Mouse (Mus musculus): ENCODE measurements at regions not wholly inside any gene's neighbourhood (a gene's known extent, or its start where the extent isn't known, plus 50 kb on each side); places are given as distances from the start of the nearest gene placed in this dataset.

GRCm38 (mm10) chr14:61836231-61836630, 229.0 kb downstream of the Kcnrg start:
- Histone ChIP-seq H3K27me3 (ENCODE audit: control insufficient read depth, insufficient read depth, low read length) (no peaks in the 10 kb centered on the region), H3K4me3 (ENCODE audit: low read depth, low read length) (no peak overlapping the region), H3K4me2 (replicated peaks; ENCODE audit: low read depth, low read length) (no peak overlapping the region), H3K9me3 (ENCODE audit: control insufficient read depth, low read depth, low read length) (no peaks in the 10 kb centered on the region), H3K27ac (ENCODE audit: low read length) (no peak overlapping the region), H3K9ac (replicated peaks; ENCODE audit: low read depth, low read length) (no peak overlapping the region), H3K36me3 (ENCODE audit: control insufficient read depth, insufficient read depth, low read length) (no peaks in the 10 kb centered on the region), H3K4me1 (ENCODE audit: control insufficient read depth, insufficient read depth, low read length) (0 out of 2 replicates have a peak, but pooled peaks cover 4% of the 10 kb centered on the region)
- WGBS, result 51% methylated on average over 6 of the region's 6 CpGs
- no peak for ATAC-seq (ENCODE audit: insufficient number of reproducible peaks, insufficient read depth, low FRiP score, low read depth)

GRCm38 (mm10) chr14:61836965-61837364, 229.7 kb downstream of the Kcnrg start:
- Histone ChIP-seq H3K4me3 (ENCODE audit: low read depth, low read length) (no peak overlapping the region), H3K27ac (ENCODE audit: low read length) (no peak overlapping the region), H3K36me3 (ENCODE audit: control insufficient read depth, insufficient read depth, low read length) (no peaks in the 10 kb centered on the region), H3K4me1 (ENCODE audit: control insufficient read depth, insufficient read depth, low read length) (0 out of 2 replicates have a peak, but pooled peaks cover 4% of the 10 kb centered on the region), H3K9ac (replicated peaks; ENCODE audit: low read depth, low read length) (no peak overlapping the region), H3K27me3 (ENCODE audit: control insufficient read depth, insufficient read depth, low read length) (no peaks in the 10 kb centered on the region), H3K4me2 (replicated peaks; ENCODE audit: low read depth, low read length) (no peak overlapping the region), H3K9me3 (ENCODE audit: control insufficient read depth, low read depth, low read length) (no peaks in the 10 kb centered on the region)
- no peak for ATAC-seq (ENCODE audit: insufficient number of reproducible peaks, insufficient read depth, low FRiP score, low read depth)
- 49% methylated on average over 4 of the region's 4 CpGs for WGBS

- Histone ChIP-seq H3K9me3 (ENCODE audit: control insufficient read depth, low read depth, low read length) (no peaks in the 10 kb centered on the region), H3K4me1 (ENCODE audit: control insufficient read depth, insufficient read depth, low read length) (0 out of 2 replicates have a peak, but pooled peaks cover 4% of the 10 kb centered on the region), H3K36me3 (ENCODE audit: control insufficient read depth, insufficient read depth, low read length) (no peaks in the 10 kb centered on the region), H3K9ac (replicated peaks; ENCODE audit: low read depth, low read length) (no peak overlapping the region), H3K4me3 (ENCODE audit: low read depth, low read length) (no peak overlapping the region), H3K27me3 (ENCODE audit: control insufficient read depth, insufficient read depth, low read length) (no peaks in the 10 kb centered on the region), H3K27ac (ENCODE audit: low read length) (no peak overlapping the region), H3K4me2 (replicated peaks; ENCODE audit: low read depth, low read length) (no peak overlapping the region)
- no peak for ATAC-seq (ENCODE audit: insufficient number of reproducible peaks, insufficient read depth, low FRiP score, low read depth)
- WGBS, result 78% methylated on average over 8 of the region's 8 CpGs
Measured at GRCm38 (mm10) chr14:61837851-61838250, 230.6 kb downstream of the Kcnrg start.

GRCm38 (mm10) chr14:61842476-61842875, 235.2 kb downstream of the Kcnrg start:
- no peak overlapping the region for H3K4me2 ChIP-seq (replicated peaks; ENCODE audit: low read depth, low read length)
- 76% methylated on average over 4 of the region's 4 CpGs for WGBS
- H3K4me3 ChIP-seq (ENCODE audit: low read depth, low read length), result no peak overlapping the region
- no peaks in the 10 kb centered on the region for H3K9me3 ChIP-seq (ENCODE audit: control insufficient read depth, low read depth, low read length)
- no peak overlapping the region for H3K27ac ChIP-seq (ENCODE audit: low read length)
- no peak overlapping the region for H3K9ac ChIP-seq (replicated peaks; ENCODE audit: low read depth, low read length)
- no peaks in the 10 kb centered on the region for H3K27me3 ChIP-seq (ENCODE audit: control insufficient read depth, insufficient read depth, low read length)
- no peaks in the 10 kb centered on the region for H3K4me1 ChIP-seq (ENCODE audit: control insufficient read depth, insufficient read depth, low read length)
- no peaks in the 10 kb centered on the region for H3K36me3 ChIP-seq (ENCODE audit: control insufficient read depth, insufficient read depth, low read length)
- no peak for ATAC-seq (ENCODE audit: insufficient number of reproducible peaks, insufficient read depth, low FRiP score, low read depth)

- no peak for ATAC-seq (ENCODE audit: insufficient number of reproducible peaks, insufficient read depth, low FRiP score, low read depth)
- H3K36me3 ChIP-seq (ENCODE audit: control insufficient read depth, insufficient read depth, low read length), result no peaks in the 10 kb centered on the region
- H3K27me3 ChIP-seq (ENCODE audit: control insufficient read depth, insufficient read depth, low read length), result no peaks in the 10 kb centered on the region
- 73% methylated on average over 5 of the region's 5 CpGs for WGBS
- no peaks in the 10 kb centered on the region for H3K9me3 ChIP-seq (ENCODE audit: control insufficient read depth, low read depth, low read length)
- no peak overlapping the region for H3K9ac ChIP-seq (replicated peaks; ENCODE audit: low read depth, low read length)
- H3K4me1 ChIP-seq (ENCODE audit: control insufficient read depth, insufficient read depth, low read length), result no peaks in the 10 kb centered on the region
- no peak overlapping the region for H3K27ac ChIP-seq (ENCODE audit: low read length)
- no peak overlapping the region for H3K4me3 ChIP-seq (ENCODE audit: low read depth, low read length)
- no peak overlapping the region for H3K4me2 ChIP-seq (replicated peaks; ENCODE audit: low read depth, low read length)
Measured at GRCm38 (mm10) chr14:61846441-61846840, 239.2 kb downstream of the Kcnrg start.

- H3K27ac ChIP-seq (ENCODE audit: low read length), result no peak overlapping the region
- H3K4me1 ChIP-seq (ENCODE audit: control insufficient read depth, insufficient read depth, low read length), result no peaks in the 10 kb centered on the region
- no peak overlapping the region for H3K9ac ChIP-seq (replicated peaks; ENCODE audit: low read depth, low read length)
- no peaks in the 10 kb centered on the region for H3K36me3 ChIP-seq (ENCODE audit: control insufficient read depth, insufficient read depth, low read length)
- no peak overlapping the region for H3K4me2 ChIP-seq (replicated peaks; ENCODE audit: low read depth, low read length)
- H3K9me3 ChIP-seq (ENCODE audit: control insufficient read depth, low read depth, low read length), result no peaks in the 10 kb centered on the region
- no peak for ATAC-seq (ENCODE audit: insufficient number of reproducible peaks, insufficient read depth, low FRiP score, low read depth)
- 74% methylated on average over 4 of the region's 4 CpGs for WGBS
- no peaks in the 10 kb centered on the region for H3K27me3 ChIP-seq (ENCODE audit: control insufficient read depth, insufficient read depth, low read length)
- H3K4me3 ChIP-seq (ENCODE audit: low read depth, low read length), result no peak overlapping the region
Measured at GRCm38 (mm10) chr14:61850244-61850643, 243.0 kb downstream of the Kcnrg start.

GRCm38 (mm10) chr14:61857616-61858015, 250.4 kb downstream of the Kcnrg start:
- no peak overlapping the region for H3K4me2 ChIP-seq (replicated peaks; ENCODE audit: low read depth, low read length)
- no peak overlapping the region for H3K27ac ChIP-seq (ENCODE audit: low read length)
- no peak for ATAC-seq (ENCODE audit: insufficient number of reproducible peaks, insufficient read depth, low FRiP score, low read depth)
- WGBS, result 82% methylated on average over 6 of the region's 6 CpGs
- H3K9me3 ChIP-seq (ENCODE audit: control insufficient read depth, low read depth, low read length), result no peaks in the 10 kb centered on the region
- H3K4me3 ChIP-seq (ENCODE audit: low read depth, low read length), result no peak overlapping the region
- H3K9ac ChIP-seq (replicated peaks; ENCODE audit: low read depth, low read length), result no peak overlapping the region
- no peaks in the 10 kb centered on the region for H3K4me1 ChIP-seq (ENCODE audit: control insufficient read depth, insufficient read depth, low read length)
- H3K27me3 ChIP-seq (ENCODE audit: control insufficient read depth, insufficient read depth, low read length), result no peaks in the 10 kb centered on the region
- H3K36me3 ChIP-seq (ENCODE audit: control insufficient read depth, insufficient read depth, low read length), result no peaks in the 10 kb centered on the region

- 89% methylated on average over 4 of the region's 4 CpGs for WGBS
- ATAC-seq (ENCODE audit: insufficient number of reproducible peaks, insufficient read depth, low FRiP score, low read depth), result no peak
- H3K9ac ChIP-seq (replicated peaks; ENCODE audit: low read depth, low read length), result no peak overlapping the region
Measured at GRCm38 (mm10) chr14:61860688-61861087, 253.4 kb downstream of the Kcnrg start.

GRCm38 (mm10) chr14:61861357-61861958, 254.2 kb downstream of the Kcnrg start:
- Histone ChIP-seq H3K9ac (replicated peaks; ENCODE audit: low read depth, low read length) (no peak overlapping the region), H3K9me3 (ENCODE audit: control insufficient read depth, low read depth, low read length) (no peaks in the 10 kb centered on the region), H3K27me3 (ENCODE audit: control insufficient read depth, insufficient read depth, low read length) (no peaks in the 10 kb centered on the region), H3K4me2 (replicated peaks; ENCODE audit: low read depth, low read length) (no peak overlapping the region), H3K4me3 (ENCODE audit: low read depth, low read length) (no peak overlapping the region), H3K27ac (ENCODE audit: low read length) (no peak overlapping the region), H3K36me3 (ENCODE audit: control insufficient read depth, insufficient read depth, low read length) (no peaks in the 10 kb centered on the region), H3K4me1 (ENCODE audit: control insufficient read depth, insufficient read depth, low read length) (no peaks in the 10 kb centered on the region)
- 85% methylated on average over 8 of the region's 8 CpGs for WGBS
- ATAC-seq (ENCODE audit: insufficient number of reproducible peaks, insufficient read depth, low FRiP score, low read depth), result no peak

More at GRCm38 (mm10) chr14:61860688-61861087, 253.4 kb downstream of the Kcnrg start:
- Histone ChIP-seq H3K4me3 (ENCODE audit: low read depth, low read length) (no peak overlapping the region), H3K27ac (ENCODE audit: low read length) (no peak overlapping the region), H3K27me3 (ENCODE audit: control insufficient read depth, insufficient read depth, low read length) (no peaks in the 10 kb centered on the region), H3K4me1 (ENCODE audit: control insufficient read depth, insufficient read depth, low read length) (no peaks in the 10 kb centered on the region), H3K36me3 (ENCODE audit: control insufficient read depth, insufficient read depth, low read length) (no peaks in the 10 kb centered on the region), H3K9me3 (ENCODE audit: control insufficient read depth, low read depth, low read length) (no peaks in the 10 kb centered on the region), H3K4me2 (replicated peaks; ENCODE audit: low read depth, low read length) (no peak overlapping the region)
